Mouse (Mus musculus): ENCODE results near the gene Prkag2.

GRCm38 (mm10) chr5:25086234-25086633, 14.2 kb downstream of the Prkag2 start:
- TF ChIP-seq CTCF (IDR thresholded peaks at IDR 0.05; ENCODE audit: low read depth): no peak
- TF ChIP-seq EP300 (IDR thresholded peaks at IDR 0.05; ENCODE audit: low read depth): no peak
